Mouse (Mus musculus) limb, embryonic 11.5 days (tissue): ENCODE measurements around the gene Jakmip3. TPM values are rescaled to one million over a fixed set of nuclear protein-coding genes. Genes with fewer than 3 reads are reported as not detected.
A peak's percentile ranks its signal among the peaks of the same experiment; 100 is the strongest.

Experiments used
- ATAC-seq: fragments of 200-750 bp; cut with Nextera tagmentation; 2 replicates; pipeline ENCODE4 v1.8.0; 2017; ENCODE audit warnings: low read depth; ENCODE audit not compliant: insufficient number of reproducible peaks, low FRiP score, low TSS enrichment
- DNase-seq: peaks from one replicate; pipeline ENCODE4 v3.0.0-alpha.2; 2015; ENCODE audit warnings: low spot score
- H3K27ac ChIP-seq: fragments of 300-500 bp; sonication (generic); replicated peaks from 2 replicates; pipeline ENCODE4 v1.5.1; 2014; ENCODE audit warnings: low read depth, mild to moderate bottlenecking, low read length
- H3K27me3 ChIP-seq: fragments of 300-500 bp; sonication (generic); 2 replicates; pipeline ENCODE4 v1.6.1; 2014; ENCODE audit warnings: mild to moderate bottlenecking, low read length, mixed read lengths; ENCODE audit not compliant: control insufficient read depth, insufficient read depth
- H3K36me3 ChIP-seq: fragments of 300-500 bp; sonication (generic); 2 replicates; pipeline ENCODE4 v1.6.1; 2014; ENCODE audit warnings: mild to moderate bottlenecking, low read length, moderate library complexity, mixed read lengths; ENCODE audit not compliant: control insufficient read depth, insufficient read depth
- H3K4me1 ChIP-seq: fragments of 300-500 bp; sonication (generic); 2 replicates; pipeline ENCODE4 v1.6.1; 2014; ENCODE audit warnings: low read length, mixed read lengths; ENCODE audit not compliant: control insufficient read depth, insufficient read depth
- H3K4me2 ChIP-seq: fragments of 300-500 bp; sonication (generic); 2 replicates; pipeline ENCODE4 v1.6.1; 2014; ENCODE audit warnings: low read depth, mild to moderate bottlenecking, moderate library complexity; ENCODE audit not compliant: severe bottlenecking
- H3K4me3 ChIP-seq: fragments of 300-500 bp; sonication (generic); 2 replicates; pipeline ENCODE4 v1.5.1; 2014; ENCODE audit warnings: low read depth, low read length
- H3K9ac ChIP-seq: fragments of 300-500 bp; sonication (generic); 2 replicates; pipeline ENCODE4 v1.6.1; 2014; ENCODE audit warnings: mild to moderate bottlenecking, low read length
- H3K9me3 ChIP-seq: fragments of 300-500 bp; sonication (generic); 2 replicates; pipeline ENCODE4 v1.6.1; 2016; ENCODE audit warnings: low read length; ENCODE audit not compliant: control insufficient read depth
- WGBS: fragments of 180-500 bp; shearing (Covaris S2); extraction: QIAGEN DNeasy Blood & Tissue Kit; methylation state at CpG from one replicate; pipeline ENCODE4 v1.1.7; 2014; 5-methylcytosine and 5-hydroxymethylcytosine counted together
- polyA plus RNA-seq: library from polyadenylated mRNA; unstranded; fragments of >200 nt; fragmentation: Nextera tagmentation; extraction: Ambion mirVana; gene quantifications from 2 replicates; pipeline ENCODE4 v1.2.1, GENCODE M21; 2014

The Jakmip3 gene
- polyA plus RNA-seq, 1 experiment from 2014 or later = 0.45 TPM

- 62% methylated on average over 6 of the region's 6 CpGs for WGBS
- no peak for ATAC-seq
- DNase-seq = no peak
- Histone ChIP-seq H3K27ac (no peak overlapping the region), H3K9ac (no peak overlapping the region), H3K36me3 (no peaks in the 10 kb centered on the region), H3K9me3 (no peaks in the 10 kb centered on the region), H3K4me2 (no peak overlapping the region; the same call in 1 of the 2 replicates), H3K4me3 (no peak overlapping the region), H3K27me3 (no peaks in the 10 kb centered on the region), H3K4me1 (peaks cover 5% of the 10 kb centered on the region; the same call in 1 of the 2 replicates)
These were observed 137.7 kb downstream of the Jakmip3 start for GRCm38 (mm10) chr7:139078181-139078580.

DNA sequence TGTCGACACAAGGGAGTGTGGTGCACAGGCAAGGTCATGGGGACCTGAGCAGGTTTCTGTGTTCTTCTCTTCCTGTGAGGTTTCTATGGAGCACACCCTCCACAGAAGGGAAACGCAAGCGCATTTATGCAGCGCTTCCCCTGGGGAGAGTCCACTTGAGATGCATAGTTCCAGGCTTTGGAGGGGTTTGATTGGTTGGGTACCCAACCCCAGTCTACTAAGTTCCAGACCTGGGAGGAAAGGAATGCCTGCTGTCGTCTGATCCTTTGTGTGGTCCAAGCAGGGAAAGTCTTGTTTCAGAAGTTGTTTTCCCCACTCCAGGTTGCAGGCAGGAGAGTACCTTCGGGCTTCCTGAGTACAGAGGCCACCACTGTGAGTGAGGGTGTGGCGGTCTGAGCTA lies 138.6 kb downstream of the Jakmip3 start:
- ATAC-seq (no peak), DNase-seq (no peak)
- H3K27ac ChIP-seq = no peak overlapping the region
- H3K4me1 ChIP-seq = peaks cover 5% of the 10 kb centered on the region; the same call in 1 of the 2 replicates
- 76% methylated on average over 7 of the region's 7 CpGs for WGBS
- H3K4me2 ChIP-seq = no peak overlapping the region
- H3K9me3 ChIP-seq = no peaks in the 10 kb centered on the region
- no peaks in the 10 kb centered on the region for H3K27me3 ChIP-seq
- no peak overlapping the region for H3K4me3 ChIP-seq
- H3K9ac ChIP-seq = no peak overlapping the region
- H3K36me3 ChIP-seq = no peaks in the 10 kb centered on the region

GRCm38 (mm10) chr7:139080714-139081113 lies 140.2 kb downstream of the Jakmip3 start:
- H3K27me3 ChIP-seq = no peaks in the 10 kb centered on the region
- no peak overlapping the region for H3K9ac ChIP-seq
- H3K27ac ChIP-seq = no peak overlapping the region
- H3K4me2 ChIP-seq = no peak overlapping the region
- no peaks in the 10 kb centered on the region for H3K9me3 ChIP-seq
- ATAC-seq (no peak), DNase-seq (peak; percentile 46)
- 72% methylated on average over 4 of the region's 4 CpGs for WGBS
- H3K4me3 ChIP-seq = no peak overlapping the region
- peaks cover 5% of the 10 kb centered on the region; the same call in 1 of the 2 replicates for H3K4me1 ChIP-seq
- no peaks in the 10 kb centered on the region for H3K36me3 ChIP-seq

DNA sequence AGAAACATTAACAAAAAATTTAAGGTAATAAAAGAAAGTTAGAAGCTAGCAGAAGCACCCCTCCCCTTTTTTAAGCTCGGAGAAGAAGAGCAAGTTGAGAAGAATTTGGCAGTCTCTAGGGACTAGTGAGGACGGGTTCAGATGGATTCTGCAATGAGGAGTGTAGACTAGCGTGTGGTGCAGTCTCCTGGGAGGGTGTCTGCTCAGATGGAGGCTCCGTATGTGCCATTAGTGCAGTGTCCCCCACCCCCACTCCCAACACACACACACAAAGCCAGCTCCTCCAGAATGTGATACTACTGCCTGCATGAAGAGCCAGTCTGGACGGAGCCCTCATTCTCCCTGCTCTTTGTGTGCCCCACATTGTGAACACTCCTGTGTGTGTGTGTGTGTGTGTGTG lies 140.6 kb downstream of the Jakmip3 start:
- Histone ChIP-seq H3K4me1 (peaks cover 5% of the 10 kb centered on the region; the same call in 1 of the 2 replicates), H3K36me3 (no peaks in the 10 kb centered on the region), H3K4me2 (no peak overlapping the region), H3K9ac (no peak overlapping the region), H3K27ac (no peak overlapping the region), H3K4me3 (no peak overlapping the region), H3K9me3 (no peaks in the 10 kb centered on the region), H3K27me3 (no peaks in the 10 kb centered on the region)
- 82% methylated on average over 5 of the region's 5 CpGs for WGBS
- ATAC-seq = no peak
- no peak for DNase-seq

- Histone ChIP-seq H3K27ac (no peak overlapping the region), H3K4me2 (no peak overlapping the region), H3K9me3 (no peaks in the 10 kb centered on the region), H3K36me3 (no peaks in the 10 kb centered on the region), H3K4me3 (no peak overlapping the region), H3K27me3 (peaks cover 6% of the 10 kb centered on the region; the same call in 1 of the 2 replicates), H3K9ac (no peak overlapping the region), H3K4me1 (peaks cover 2% of the 10 kb centered on the region; the same call in 1 of the 2 replicates)
- ATAC-seq (no peak), DNase-seq (no peak)
- WGBS = 85% methylated on average over 8 of the region's 8 CpGs
These were observed 141.8 kb downstream of the Jakmip3 start for GRCm38 (mm10) chr7:139082281-139082680.

DNA sequence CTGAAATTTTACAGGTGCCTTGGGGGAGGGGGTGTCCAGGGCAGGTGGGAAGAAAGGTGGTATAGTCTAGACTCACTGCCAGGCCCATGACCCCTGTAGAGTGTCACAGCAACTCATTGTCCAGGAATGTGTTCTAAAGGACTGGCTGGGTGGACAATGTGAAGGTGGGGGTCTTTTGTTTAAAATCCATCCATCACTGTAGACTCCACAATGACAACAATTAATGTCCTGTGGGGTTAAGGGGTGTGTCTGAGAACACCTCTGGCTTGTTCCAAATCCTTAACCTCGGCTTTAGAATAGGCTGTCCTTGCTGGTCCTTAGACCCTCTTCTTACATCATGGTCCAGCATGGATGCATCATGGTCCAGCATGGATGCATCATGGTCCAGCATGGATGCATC lies 143.8 kb downstream of the Jakmip3 start:
- DNase-seq = no peak
- Histone ChIP-seq H3K36me3 (no peaks in the 10 kb centered on the region), H3K9me3 (no peaks in the 10 kb centered on the region), H3K27me3 (peaks cover 8% of the 10 kb centered on the region; the same call in 1 of the 2 replicates), H3K4me3 (no peak overlapping the region), H3K4me1 (no peaks in the 10 kb centered on the region), H3K27ac (no peak overlapping the region), H3K4me2 (no peak overlapping the region), H3K9ac (no peak overlapping the region)
- 76% methylated on average over 1 of the region's 1 CpGs for WGBS
- ATAC-seq = no peak

DNA sequence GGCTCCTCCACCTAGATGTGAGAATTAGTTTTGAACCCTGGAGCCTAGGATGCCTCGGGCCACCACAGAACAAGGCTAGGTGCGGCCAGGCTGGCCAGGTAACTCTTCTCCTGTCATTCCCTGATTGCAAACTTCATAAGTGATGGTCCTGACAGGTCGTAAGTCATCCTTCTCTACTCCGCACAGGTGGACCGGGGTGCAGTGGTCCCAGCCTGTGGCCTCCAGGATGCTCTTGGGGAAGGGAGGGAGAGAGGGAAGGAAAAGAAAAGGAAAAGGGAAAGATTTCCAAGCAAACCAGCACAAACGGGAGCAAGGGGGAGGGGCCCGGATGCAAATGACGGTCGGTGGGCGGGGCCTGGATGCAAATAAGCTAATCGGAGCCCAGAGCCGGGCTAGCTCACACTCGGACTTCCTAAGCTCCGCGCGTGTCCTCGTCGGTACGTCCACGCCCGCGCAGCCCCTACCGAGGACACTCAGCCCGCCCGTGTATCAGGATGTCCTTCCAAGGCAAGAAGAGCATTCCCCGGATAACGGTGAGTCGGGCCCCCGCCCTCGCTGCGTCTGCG lies 145.2 kb downstream of the Jakmip3 start, which contains the start of gene Dpysl4:
Dpysl4 (plus strand) TSS at position 373 of the 566 bp plus-strand sequence.
- H3K27ac ChIP-seq = no peak within 1 kb of the TSS
- H3K4me2 ChIP-seq = peak within 1 kb of the TSS; percentile 79
- peak within 1 kb of the TSS; percentile 68 for H3K4me3 ChIP-seq
- no peaks in the 10 kb centered on the region for H3K4me1 ChIP-seq
- WGBS = 6% methylated on average over 32 of the region's 32 CpGs
- H3K9me3 ChIP-seq = no peaks in the 10 kb centered on the region
- H3K36me3 ChIP-seq = no peaks in the 10 kb centered on the region
- DNase-seq (peak; percentile 88), ATAC-seq (peak; percentile 78)
- peaks cover 8% of the 10 kb centered on the region; the same call in 1 of the 2 replicates for H3K27me3 ChIP-seq
- H3K9ac ChIP-seq = peak within 1 kb of the TSS; percentile 80

- H3K27ac ChIP-seq = no peak overlapping the region
These were observed 145.9 kb downstream of the Jakmip3 start for GRCm38 (mm10) chr7:139086195-139087158.

More at GRCm38 (mm10) chr7:139086195-139087158, 145.9 kb downstream of the Jakmip3 start:
- peak; percentile 64 for DNase-seq
- WGBS = 3% methylated on average over 60 of the region's 61 CpGs
- H3K4me2 ChIP-seq = peak overlapping the region; percentile 79
- H3K4me3 ChIP-seq = peak overlapping the region; percentile 68
- H3K9ac ChIP-seq = peak overlapping the region; percentile 80
- peaks cover 8% of the 10 kb centered on the region; the same call in 1 of the 2 replicates for H3K27me3 ChIP-seq
- H3K36me3 ChIP-seq = no peaks in the 10 kb centered on the region
- peak; percentile 62; the same call in 1 of the 2 replicates for ATAC-seq
- no peaks in the 10 kb centered on the region for H3K4me1 ChIP-seq
- no peaks in the 10 kb centered on the region for H3K9me3 ChIP-seq
